Mouse (Mus musculus) kidney, postnatal 0 days (tissue): Measurements from ENCODE around the gene Sf3a3. TPM values are rescaled to one million over a fixed set of nuclear protein-coding genes. Genes with fewer than 3 reads are reported as not detected.

Experiments used
- ATAC-seq: fragments of 200-750 bp; cut with Nextera tagmentation; replicated peaks from 2 replicates; pipeline ENCODE4 v1.8.0; 2017; ENCODE audit warnings: low read depth, moderate number of reproducible peaks, moderate TSS enrichment, moderate library complexity; ENCODE audit not compliant: low FRiP score
- DNase-seq: peaks from one replicate; pipeline ENCODE4 v3.0.0-alpha.2; 2016; ENCODE audit warnings: low spot score
- H3K27ac ChIP-seq: fragments of 300-500 bp; sonication (generic); 2 replicates; pipeline ENCODE4 v1.5.1; 2014; ENCODE audit warnings: mild to moderate bottlenecking
- H3K27me3 ChIP-seq: fragments of 300-500 bp; sonication (generic); 2 replicates; pipeline ENCODE4 v1.6.1; 2014; ENCODE audit warnings: low read length, mixed read lengths; ENCODE audit not compliant: insufficient read depth
- H3K36me3 ChIP-seq: fragments of 300-500 bp; sonication (generic); 2 replicates; pipeline ENCODE4 v1.6.1; 2014; ENCODE audit warnings: low read length, mixed read lengths; ENCODE audit not compliant: insufficient read depth
- H3K4me1 ChIP-seq: fragments of 300-500 bp; sonication (generic); replicated peaks from 2 replicates; pipeline ENCODE4 v1.6.1; 2014; ENCODE audit warnings: antibody characterized with exemption, low read length, mixed read lengths; ENCODE audit not compliant: insufficient read depth
- H3K4me2 ChIP-seq: fragments of 300-500 bp; sonication (generic); 2 replicates; pipeline ENCODE4 v1.6.1; 2014; ENCODE audit warnings: mild to moderate bottlenecking, low read length, moderate library complexity, mixed read lengths
- H3K4me3 ChIP-seq: fragments of 300-500 bp; sonication (generic); replicated peaks from 2 replicates; pipeline ENCODE4 v1.5.1; 2014; ENCODE audit warnings: low read depth, low read length
- H3K9ac ChIP-seq: fragments of 300-500 bp; sonication (generic); 2 replicates; pipeline ENCODE4 v1.6.1; 2014; ENCODE audit warnings: low read depth, low read length
- H3K9me3 ChIP-seq: fragments of 300-500 bp; sonication (generic); replicated peaks from 2 replicates; pipeline ENCODE4 v1.6.1; 2016; ENCODE audit warnings: low read length, inconsistent platforms, mixed read lengths
- CTCF ChIP-seq: IDR thresholded peaks from 2 replicates; pipeline ENCODE4 v1.5.1; 2016; ENCODE audit warnings: antibody characterized with exemption, low read depth, mild to moderate bottlenecking, moderate library complexity
- WGBS: fragments of 180-500 bp; shearing (Covaris S2); extraction: QIAGEN DNeasy Blood & Tissue Kit; methylation state at CpG from one replicate; pipeline ENCODE4 v1.1.7; 2014; 5-methylcytosine and 5-hydroxymethylcytosine counted together
- polyA plus RNA-seq: library from polyadenylated mRNA; unstranded; fragments of >200 nt; fragmentation: Nextera tagmentation; extraction: Ambion mirVana; gene quantifications from 2 replicates; pipeline ENCODE4 v1.2.1, GENCODE M21; 2015

Gene Sf3a3
- 92.4 and 103 TPM in 2 replicates for polyA plus RNA-seq

DNA sequence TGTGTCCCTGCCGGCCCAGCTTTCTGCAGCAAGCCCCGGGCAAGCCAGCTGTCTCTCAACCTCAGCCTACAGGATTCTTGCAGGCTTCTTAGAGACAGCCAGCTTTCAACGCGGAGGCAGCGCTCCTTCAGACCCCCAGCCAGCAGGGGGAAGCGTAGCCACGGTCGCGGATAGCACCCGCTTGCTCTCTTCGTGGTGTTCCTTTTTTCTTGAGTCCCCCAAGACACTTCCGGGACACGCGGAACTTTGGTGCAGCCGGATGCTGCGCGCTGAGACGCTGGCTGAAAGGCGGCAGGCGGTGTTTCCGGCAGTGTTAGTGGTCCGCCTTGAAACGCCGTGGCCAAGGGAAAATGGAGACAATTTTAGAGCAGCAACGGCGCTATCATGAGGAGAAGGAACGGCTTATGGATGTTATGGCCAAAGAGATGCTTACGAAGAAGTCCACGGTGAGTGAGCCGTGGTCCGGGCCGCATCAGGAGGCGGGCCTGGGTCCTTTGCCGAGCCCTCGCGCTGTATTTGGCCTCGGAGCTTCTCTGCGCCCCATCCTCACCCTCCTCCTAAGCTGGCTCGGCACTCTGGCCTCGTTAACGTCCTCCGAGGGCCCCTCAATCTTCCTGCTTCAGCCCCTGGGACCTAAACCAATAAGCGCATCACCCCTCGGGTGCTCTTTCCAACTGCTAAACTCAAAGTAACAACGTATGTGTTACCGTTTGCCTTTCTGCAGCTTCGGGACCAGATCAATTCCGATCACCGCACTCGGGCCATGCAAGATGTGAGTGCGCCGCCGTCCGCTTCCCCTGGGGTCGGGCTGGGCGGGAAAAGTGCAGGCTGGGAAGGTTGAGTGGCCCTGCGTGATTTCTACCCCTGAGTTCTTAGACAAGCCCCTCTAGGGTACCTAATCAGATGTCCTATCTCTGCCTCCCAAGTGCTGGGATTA, at the start of gene Sf3a3:
Gene Sf3a3 (plus strand): TSS at position 232 of the 937 bp plus-strand sequence.
- Histone ChIP-seq H3K4me2 (peak within 1 kb of the TSS; percentile 94), H3K9me3 (no peaks in the 10 kb centered on the region), H3K27ac (peak within 1 kb of the TSS; percentile 68), H3K36me3 (peaks cover 25% of the 10 kb centered on the region), H3K9ac (peak within 1 kb of the TSS; percentile 90), H3K4me1 (peaks cover 5% of the 10 kb centered on the region; the same call in 1 of the 2 replicates), H3K4me3 (peak within 1 kb of the TSS; percentile 91), H3K27me3 (no peaks in the 10 kb centered on the region)
- DNase-seq (peak; percentile 97), ATAC-seq (peak; percentile 88)
- WGBS, result under 1% methylated on average over 57 of the region's 57 CpGs
- peak; percentile 91 for TF ChIP-seq CTCF

DNA sequence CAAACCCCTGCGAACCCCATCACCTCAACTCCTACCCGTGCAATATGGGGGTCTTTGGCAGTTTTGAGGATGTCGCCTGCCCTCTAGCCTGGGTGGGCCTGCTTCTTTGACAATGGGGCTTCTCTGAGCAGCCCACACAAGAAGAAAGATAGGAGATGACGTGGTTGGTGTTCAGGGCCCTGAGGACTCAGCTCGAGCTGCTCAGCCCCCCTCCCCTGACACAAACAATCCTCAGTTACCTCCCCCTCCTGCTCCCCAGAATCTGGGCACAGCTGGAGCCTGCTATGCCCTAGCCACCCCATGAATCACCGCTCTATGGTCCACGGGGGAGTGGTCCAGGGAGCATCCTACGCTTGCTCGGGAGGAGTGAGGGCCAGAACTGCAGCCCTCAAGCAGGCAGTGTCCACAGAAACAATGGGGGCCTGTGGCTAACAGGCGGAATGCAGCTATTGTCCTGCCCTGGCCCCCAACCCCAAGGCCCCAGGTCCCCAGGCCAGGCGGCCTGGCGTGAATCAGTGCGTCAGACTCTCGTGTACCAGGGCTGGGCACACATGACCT, 47.0 kb upstream of the Sf3a3 start:
- Histone ChIP-seq H3K4me3 (no peak overlapping the region), H3K36me3 (no peaks in the 10 kb centered on the region), H3K9me3 (no peaks in the 10 kb centered on the region), H3K9ac (no peak overlapping the region), H3K27me3 (peaks cover 27% of the 10 kb centered on the region), H3K4me2 (no peak overlapping the region), H3K4me1 (peaks cover 5% of the 10 kb centered on the region; the same call in 1 of the 2 replicates), H3K27ac (no peak overlapping the region)
- WGBS, result 39% methylated on average over 14 of the region's 14 CpGs
- no peak for DNase-seq
- TF ChIP-seq CTCF, result no peak
- no peak for ATAC-seq

DNA sequence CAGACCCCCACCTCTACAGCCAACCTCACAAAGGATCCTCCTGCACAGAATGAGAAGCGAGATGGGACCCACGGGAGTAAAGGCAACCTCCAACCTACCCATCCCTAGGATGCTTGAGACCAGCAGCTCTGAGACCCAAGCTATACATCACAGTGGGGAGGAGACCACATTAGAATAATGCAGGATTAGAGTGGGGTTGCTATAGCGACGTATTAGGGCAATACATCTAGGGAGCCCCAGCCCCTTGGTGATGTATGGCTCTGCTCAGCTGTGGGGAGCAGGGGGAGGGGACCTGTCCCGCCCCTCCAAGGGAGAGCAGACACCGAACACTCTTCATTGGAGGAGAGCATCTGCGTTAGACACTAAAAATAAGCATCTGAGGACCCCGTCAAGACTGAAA, 46.5 kb upstream of the Sf3a3 start:
- no peak for TF ChIP-seq CTCF
- 22% methylated on average over 8 of the region's 8 CpGs for WGBS
- ATAC-seq (no peak), DNase-seq (no peak)
- H3K36me3 ChIP-seq, result no peaks in the 10 kb centered on the region
- H3K4me2 ChIP-seq, result no peak overlapping the region
- peaks cover 27% of the 10 kb centered on the region for H3K27me3 ChIP-seq
- no peak overlapping the region for H3K27ac ChIP-seq
- H3K9me3 ChIP-seq, result no peaks in the 10 kb centered on the region
- H3K9ac ChIP-seq, result no peak overlapping the region
- H3K4me3 ChIP-seq, result no peak overlapping the region
- H3K4me1 ChIP-seq, result peaks cover 5% of the 10 kb centered on the region; the same call in 1 of the 2 replicates

DNA sequence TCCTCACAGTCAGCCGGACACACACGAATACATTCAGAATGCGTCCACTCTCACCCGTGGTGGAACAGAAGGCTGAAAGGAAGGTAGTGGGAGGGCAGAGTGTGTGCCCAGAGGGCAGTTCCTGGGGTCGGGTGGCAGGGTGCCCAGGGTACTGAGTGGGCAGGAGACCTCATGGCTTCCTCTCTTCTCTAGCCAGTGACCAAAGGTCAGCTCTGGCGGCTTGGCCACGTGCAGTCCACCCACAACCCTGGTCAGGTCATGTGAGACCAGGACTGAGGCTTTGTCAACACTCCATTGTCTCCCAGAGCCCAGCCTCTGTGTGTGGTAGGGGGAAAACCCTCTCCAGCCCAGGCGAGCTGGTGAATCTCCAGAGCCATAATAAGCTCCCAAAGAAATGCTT, 44.3 kb upstream of the Sf3a3 start:
- DNase-seq (no peak), ATAC-seq (no peak)
- Histone ChIP-seq H3K4me3 (no peak overlapping the region), H3K27ac (no peak overlapping the region), H3K9ac (no peak overlapping the region), H3K4me1 (peaks cover 5% of the 10 kb centered on the region; the same call in 1 of the 2 replicates), H3K36me3 (no peaks in the 10 kb centered on the region), H3K27me3 (peaks cover 16% of the 10 kb centered on the region; the same call in 1 of the 2 replicates), H3K4me2 (no peak overlapping the region), H3K9me3 (no peaks in the 10 kb centered on the region)
- no peak for TF ChIP-seq CTCF
- 65% methylated on average over 8 of the region's 8 CpGs for WGBS

DNA sequence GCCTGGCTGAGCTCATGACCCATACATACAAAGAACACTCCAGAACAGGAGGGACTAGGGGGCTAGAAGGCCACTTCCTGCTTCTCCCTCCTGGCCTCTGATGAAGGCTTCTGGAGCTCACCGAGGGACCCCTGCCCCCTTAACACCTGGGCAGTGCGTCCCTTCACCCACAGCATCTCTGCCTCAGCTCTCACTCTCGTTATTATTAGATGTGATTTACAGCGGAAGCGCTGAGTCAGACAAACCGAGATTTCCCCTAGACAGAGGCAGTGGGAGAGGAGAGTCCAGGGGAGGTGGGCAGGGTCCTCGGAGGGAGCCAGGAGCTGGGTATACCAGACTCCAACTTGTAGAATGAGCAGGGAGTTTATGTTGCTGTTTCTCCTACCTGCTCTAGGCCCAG, 43.0 kb upstream of the Sf3a3 start:
- whole genome bisulfite sequencing, result 25% methylated on average over 7 of the region's 7 CpGs
- Histone ChIP-seq H3K4me2 (no peak overlapping the region), H3K4me1 (peaks cover 5% of the 10 kb centered on the region; the same call in 1 of the 2 replicates), H3K4me3 (no peak overlapping the region), H3K36me3 (peaks cover 4% of the 10 kb centered on the region; the same call in 1 of the 2 replicates), H3K27ac (no peak overlapping the region), H3K9me3 (no peaks in the 10 kb centered on the region), H3K27me3 (peaks cover 15% of the 10 kb centered on the region; the same call in 1 of the 2 replicates), H3K9ac (no peak overlapping the region)
- TF ChIP-seq CTCF, result no peak
- DNase-seq (no peak), ATAC-seq (no peak)
